Mouse (Mus musculus) heart, adult 2 months (tissue): Measurements from ENCODE around the gene Fto.

Experiments
- CTCF ChIP-seq: fragments of 200-600 bp; IDR thresholded peaks from 2 replicates; pipeline ENCODE4 v1.8.1; 2022; ENCODE audit warnings: antibody characterized with exemption, mild to moderate bottlenecking, moderate library complexity
- POLR2A ChIP-seq: fragments of 200-500 bp; IDR thresholded peaks from 2 replicates; pipeline ENCODE4 v1.6.1; 2011; ENCODE audit warnings: mild to moderate bottlenecking, low read depth, low read length, control low read depth; ENCODE audit not compliant: insufficient read depth

- TF ChIP-seq POLR2A, result no peak
- peak; percentile 15; the same call in 1 of the 2 replicates for TF ChIP-seq CTCF
Measured at GRCm38 (mm10) chr8:91575576-91575975, 262.3 kb downstream of the Fto start.
